Mouse (Mus musculus): Measurements from ENCODE around the gene Fbln2.

The Fbln2 gene

GRCm38 (mm10) chr6:91281206-91281605, 69.0 kb downstream of the Fbln2 start:
- DNase-seq (ENCODE audit: low spot score): peak; percentile 92

- no peak for DNase-seq (ENCODE audit: low spot score)
Observed at GRCm38 (mm10) chr6:91281747-91282146, 69.5 kb downstream of the Fbln2 start.

GRCm38 (mm10) chr6:91283031-91283430, 70.8 kb downstream of the Fbln2 start:
- no peak for DNase-seq (ENCODE audit: low spot score)

- DNase-seq (ENCODE audit: low spot score): no peak
Observed at GRCm38 (mm10) chr6:91284521-91285449, 72.5 kb downstream of the Fbln2 start.

- no peak for DNase-seq (ENCODE audit: low spot score)
Observed at GRCm38 (mm10) chr6:91285450-91285790, 73.2 kb downstream of the Fbln2 start.

- DNase-seq (ENCODE audit: low spot score): no peak
Observed at GRCm38 (mm10) chr6:91285814-91286545, 73.7 kb downstream of the Fbln2 start.

- peak; percentile 61 for DNase-seq (ENCODE audit: low spot score)
Observed at GRCm38 (mm10) chr6:91286624-91287023, 74.4 kb downstream of the Fbln2 start.

GRCm38 (mm10) chr6:91287148-91287547, 74.9 kb downstream of the Fbln2 start:
- DNase-seq (ENCODE audit: low spot score): no peak

- DNase-seq (ENCODE audit: low spot score): no peak
Observed at GRCm38 (mm10) chr6:91287636-91288035, 75.4 kb downstream of the Fbln2 start.

GRCm38 (mm10) chr6:91288251-91288785, 76.1 kb downstream of the Fbln2 start:
- DNase-seq (ENCODE audit: low spot score): no peak

- no peak for DNase-seq (ENCODE audit: low spot score)
Observed at GRCm38 (mm10) chr6:91288961-91289360, 76.7 kb downstream of the Fbln2 start.

- no peak for DNase-seq (ENCODE audit: low spot score)
Observed at GRCm38 (mm10) chr6:91290937-91291336, 78.7 kb downstream of the Fbln2 start.

- DNase-seq (ENCODE audit: low spot score): no peak
Observed at GRCm38 (mm10) chr6:91295431-91295830, 83.2 kb downstream of the Fbln2 start.

- no peak for DNase-seq (ENCODE audit: low spot score)
Observed at GRCm38 (mm10) chr6:91298828-91299227, 86.6 kb downstream of the Fbln2 start.

- no peak for DNase-seq (ENCODE audit: low spot score)
Observed at GRCm38 (mm10) chr6:91300079-91300478, 87.8 kb downstream of the Fbln2 start.

- DNase-seq (ENCODE audit: low spot score): no peak
Observed at GRCm38 (mm10) chr6:91301839-91302238, 89.6 kb downstream of the Fbln2 start.

GRCm38 (mm10) chr6:91302337-91302736, 90.1 kb downstream of the Fbln2 start:
- DNase-seq (ENCODE audit: low spot score): no peak

- DNase-seq (ENCODE audit: low spot score): no peak
Observed at GRCm38 (mm10) chr6:91304172-91304571, 91.9 kb downstream of the Fbln2 start.

GRCm38 (mm10) chr6:91307972-91308371, 95.7 kb downstream of the Fbln2 start:
- no peak for DNase-seq (ENCODE audit: low spot score)

GRCm38 (mm10) chr6:91311204-91311603, 98.9 kb downstream of the Fbln2 start:
- no peak for DNase-seq (ENCODE audit: low spot score)

GRCm38 (mm10) chr6:91312491-91312890, 100.2 kb downstream of the Fbln2 start:
- no peak for DNase-seq (ENCODE audit: low spot score)
